In genomic region chr17:75278561-75278960, GRCm38 (mm10) we compare ENCODE assay signal across 22 mouse cellular contexts.
A peak's percentile ranks its signal among the peaks of the same experiment; 100 is the strongest.
DNase-seq lines count a peak whose midpoint lies in the region; ATAC-seq and TF ChIP-seq lines count a peak whose summit lies in the region.
"Had no signal": no experiment of that assay in that cellular context is flagged by ENCODE, and none has a peak within 500 bp of the region (broad histone marks: within the 10 kb centered on the region; RNA-seq: fewer than 3 reads in every experiment).

No protein-coding gene starts in this region.

- H3K9ac ChIP-seq in kidney, postnatal 0 days (ENCODE audit: low read depth, low read length): no peak overlapping the region
- H3K9ac ChIP-seq in kidney, embryonic 15.5 days: no peak overlapping the region
- H3K9ac ChIP-seq in midbrain, embryonic 11.5 days (ENCODE audit: low read length): no peak overlapping the region
- H3K9ac ChIP-seq in midbrain, embryonic 16.5 days (ENCODE audit: low read depth, low read length): no peak overlapping the region

- DNase-seq in kidney, adult 2 months: peak; percentile 61
- no peak for DNase-seq in kidney, adult 18-20 months
- peak; percentile 66 for DNase-seq in kidney, adult 9 months
- no peak for DNase-seq in kidney, postnatal 4 days
- DNase-seq in kidney, postnatal 0 days (ENCODE audit: low spot score): peak; percentile 14
- DNase-seq in midbrain, embryonic 11.5 days (ENCODE audit: low spot score, missing footprints): peak; percentile 14
- DNase-seq: adrenal gland, adult 2 months; adrenal gland, adult 8-10 months; adrenal gland, postnatal 10 days; adrenal gland, postnatal 14 days; adrenal gland, postnatal 25 days; adrenal gland, postnatal 36 days; B cell, adult 2 months; cerebellum, adult 11 months; cerebellum, adult 11-12 months had no signal

- no peak overlapping the region for H3K4me3 ChIP-seq in kidney, adult 2 months (ENCODE audit: insufficient read depth, low read depth, low read length)
- H3K4me3 ChIP-seq in kidney, postnatal 0 days (replicated peaks; ENCODE audit: low read depth, low read length): no peak overlapping the region
- H3K4me3 ChIP-seq in kidney, embryonic 15.5 days (replicated peaks): no peak overlapping the region
- no peak overlapping the region for H3K4me3 ChIP-seq in midbrain, embryonic 11.5 days (ENCODE audit: low read depth, low read length)
- H3K4me3 ChIP-seq in midbrain, embryonic 16.5 days (ENCODE audit: low read depth, low read length): no peak overlapping the region

- H3K27me3 ChIP-seq in kidney, adult 2 months (replicated peaks; ENCODE audit: control insufficient read depth, insufficient read depth, low read length): no peaks in the 10 kb centered on the region
- H3K27me3 ChIP-seq in kidney, postnatal 0 days (ENCODE audit: insufficient read depth, low read length): no peaks in the 10 kb centered on the region
- no peaks in the 10 kb centered on the region for H3K27me3 ChIP-seq in kidney, embryonic 15.5 days
- H3K27me3 ChIP-seq in midbrain, embryonic 11.5 days (ENCODE audit: control insufficient read depth, insufficient read depth, low read length): no peaks in the 10 kb centered on the region
- no peaks in the 10 kb centered on the region for H3K27me3 ChIP-seq in midbrain, embryonic 16.5 days (ENCODE audit: control insufficient read depth, insufficient read depth, low read depth, low read length)
- H3K27me3 ChIP-seq: CH12.LX, Patski had no signal

- WGBS in kidney, adult 2 months: 32% methylated on average over 6 of the region's 6 CpGs
- 44% methylated on average over 6 of the region's 6 CpGs for WGBS in kidney, postnatal 0 days
- WGBS in kidney, embryonic 15.5 days: 55% methylated on average over 6 of the region's 6 CpGs
- 42% methylated on average over 6 of the region's 6 CpGs for WGBS in midbrain, embryonic 11.5 days
- WGBS in midbrain, embryonic 16.5 days: 42% methylated on average over 6 of the region's 6 CpGs

- H3K4me1 ChIP-seq in kidney, adult 2 months (ENCODE audit: control insufficient read depth, insufficient read depth, low read length): 0 out of 2 replicates have a peak, but pooled peaks cover 2% of the 10 kb centered on the region
- H3K4me1 ChIP-seq in kidney, postnatal 0 days (replicated peaks; ENCODE audit: insufficient read depth, low read length): no peaks in the 10 kb centered on the region
- peaks cover 2% of the 10 kb centered on the region; the same call in 1 of the 2 replicates for H3K4me1 ChIP-seq in kidney, embryonic 15.5 days
- H3K4me1 ChIP-seq in midbrain, embryonic 11.5 days (ENCODE audit: control insufficient read depth, insufficient read depth, low read length): no peaks in the 10 kb centered on the region
- H3K4me1 ChIP-seq in midbrain, embryonic 16.5 days (ENCODE audit: control insufficient read depth, insufficient read depth, low read length): no peaks in the 10 kb centered on the region

- no peaks in the 10 kb centered on the region for H3K9me3 ChIP-seq in kidney, postnatal 0 days (replicated peaks; ENCODE audit: low read length)
- H3K9me3 ChIP-seq in kidney, embryonic 15.5 days (replicated peaks): no peaks in the 10 kb centered on the region
- no peaks in the 10 kb centered on the region for H3K9me3 ChIP-seq in midbrain, embryonic 11.5 days (ENCODE audit: control insufficient read depth, low read length)
- no peaks in the 10 kb centered on the region for H3K9me3 ChIP-seq in midbrain, embryonic 16.5 days (replicated peaks; ENCODE audit: control insufficient read depth, low read length, poor library complexity, severe bottlenecking)

- no peaks in the 10 kb centered on the region for H3K36me3 ChIP-seq in kidney, adult 2 months (ENCODE audit: control insufficient read depth, insufficient read depth, low read length)
- H3K36me3 ChIP-seq in kidney, postnatal 0 days (ENCODE audit: insufficient read depth, low read length): peaks cover 4% of the 10 kb centered on the region; the same call in 1 of the 2 replicates
- H3K36me3 ChIP-seq in kidney, embryonic 15.5 days: peaks cover 17% of the 10 kb centered on the region
- no peaks in the 10 kb centered on the region for H3K36me3 ChIP-seq in midbrain, embryonic 11.5 days (ENCODE audit: control insufficient read depth, insufficient read depth, low read length)
- H3K36me3 ChIP-seq in midbrain, embryonic 16.5 days (ENCODE audit: control insufficient read depth, insufficient read depth, low read length): no peaks in the 10 kb centered on the region
- H3K36me3 ChIP-seq: G1E had no signal

- no peak for ATAC-seq in kidney, postnatal 0 days (replicated peaks; ENCODE audit: low FRiP score, low read depth)
- no peak for ATAC-seq in kidney, embryonic 15.5 days (replicated peaks; ENCODE audit: low FRiP score)
- ATAC-seq in midbrain, embryonic 11.5 days (ENCODE audit: low FRiP score): no peak
- ATAC-seq in midbrain, embryonic 16.5 days: no peak
- ATAC-seq: activated CD4-positive, CD25-positive, alpha-beta regulatory T cell, adult 4 months; CD4-positive, CD25-positive, alpha-beta regulatory T cell, adult 4 months; Patski had no signal

- no peak for TF ChIP-seq POLR2A in kidney, adult 2 months (IDR thresholded peaks at IDR 0.05; ENCODE audit: low read depth, low read length)

- no peak overlapping the region; the same call in 1 of the 2 replicates for H3K27ac ChIP-seq in kidney, adult 2 months (ENCODE audit: insufficient read depth, low read depth, low read length)
- no peak overlapping the region for H3K27ac ChIP-seq in kidney, postnatal 0 days
- no peak overlapping the region for H3K27ac ChIP-seq in kidney, embryonic 15.5 days
- H3K27ac ChIP-seq in midbrain, embryonic 11.5 days (ENCODE audit: low read depth, low read length): no peak overlapping the region
- H3K27ac ChIP-seq in midbrain, embryonic 16.5 days (ENCODE audit: low read length): no peak overlapping the region

- TF ChIP-seq CTCF in kidney, adult 2 months (conservative IDR thresholded peaks at IDR 0.05; ENCODE audit: insufficient read depth, insufficient read length, low read depth, low read length): no peak
- no peak for TF ChIP-seq CTCF in kidney, postnatal 0 days (IDR thresholded peaks at IDR 0.05; ENCODE audit: low read depth)

- H3K4me2 ChIP-seq in kidney, postnatal 0 days (ENCODE audit: low read length): no peak overlapping the region
- H3K4me2 ChIP-seq in kidney, embryonic 15.5 days: no peak overlapping the region
- no peak overlapping the region for H3K4me2 ChIP-seq in midbrain, embryonic 11.5 days
- no peak overlapping the region for H3K4me2 ChIP-seq in midbrain, embryonic 16.5 days (ENCODE audit: low read length)

Comparison
In these comparisons a context has a peak if more than half of its experiments do, and no peak if none do; other contexts are left out.
1. DNase-seq: peak in kidney, adult 2 months (single experiment), kidney, adult 9 months (single experiment), kidney, postnatal 0 days (single experiment) and midbrain, embryonic 11.5 days (single experiment); none in kidney, adult 18-20 months (single experiment) and kidney, postnatal 4 days (0 of 2).